Mouse (Mus musculus) forebrain, embryonic 10.5 days (tissue): ENCODE measurements around the gene Defb35. TPM values are rescaled to one million over a fixed set of nuclear protein-coding genes. Genes with fewer than 3 reads are reported as not detected.
"Not testable (repeated sequence)": the region's sequence is repeated elsewhere in the genome, so short reads cannot be mapped to it uniquely, and the experiment has no call there.

ENCODE experiments used
- DNase-seq: peaks from one replicate; pipeline ENCODE4 v3.0.0-alpha.2; 2017; ENCODE audit warnings: low spot score; ENCODE audit errors: extremely low spot score
- H3K27ac ChIP-seq: fragments of 300-500 bp; sonication (generic); 2 replicates; pipeline ENCODE4 v1.5.1; 2016; ENCODE audit warnings: mild to moderate bottlenecking
- H3K27me3 ChIP-seq: fragments of 300-500 bp; sonication (generic); 2 replicates; pipeline ENCODE4 v1.6.1; 2016; ENCODE audit warnings: mild to moderate bottlenecking; ENCODE audit not compliant: poor library complexity, severe bottlenecking
- H3K36me3 ChIP-seq: fragments of 300-500 bp; sonication (generic); replicated peaks from 2 replicates; pipeline ENCODE4 v1.6.1; 2016; ENCODE audit warnings: mild to moderate bottlenecking, moderate library complexity
- H3K4me1 ChIP-seq: fragments of 300-500 bp; sonication (generic); 2 replicates; pipeline ENCODE4 v1.6.1; 2016
- H3K4me3 ChIP-seq: fragments of 300-500 bp; sonication (generic); 2 replicates; pipeline ENCODE4 v1.5.1; 2016; ENCODE audit warnings: mild to moderate bottlenecking, moderate library complexity
- H3K9me3 ChIP-seq: fragments of 300-500 bp; sonication (generic); 2 replicates; pipeline ENCODE4 v1.6.1; 2016; ENCODE audit warnings: mild to moderate bottlenecking, moderate library complexity
- WGBS: fragments of 180-500 bp; shearing (Covaris S2); methylation state at CpG from one replicate; pipeline ENCODE4 v1.1.7; 2016; 5-methylcytosine and 5-hydroxymethylcytosine counted together
- polyA plus RNA-seq: library from polyadenylated mRNA; unstranded; fragments of >200 nt; fragmentation: Nextera tagmentation; extraction: Ambion mirVana; gene quantifications from 2 replicates; pipeline ENCODE4 v1.2.1, GENCODE M21; 2016

The Defb35 gene
- not detected in 2 replicates for polyA plus RNA-seq

- H3K4me1 ChIP-seq, DNase-seq, H3K4me3 ChIP-seq, H3K27ac ChIP-seq, H3K36me3 ChIP-seq, H3K9me3 ChIP-seq, H3K27me3 ChIP-seq: not testable (repeated sequence)
- WGBS = 94% methylated on average over 4 of the region's 4 CpGs
Measured at GRCm38 (mm10) chr8:21938052-21938451, at the start of gene Defb35. Gene Defb35, plus strand, starts transcription at chr8:21938352.

- not testable (repeated sequence) for H3K4me3 ChIP-seq, H3K36me3 ChIP-seq, H3K4me1 ChIP-seq, DNase-seq, H3K9me3 ChIP-seq, H3K27me3 ChIP-seq
- peak within 1 kb of the TSS; percentile 8; the same call in 1 of the 2 replicates for H3K27ac ChIP-seq
Measured at GRCm38 (mm10) chr8:21906290-21906689, 31.9 kb upstream of the Defb35 start, which contains the start of gene Defb11. Gene Defb11, minus strand, starts transcription at chr8:21906412.

GRCm38 (mm10) chr8:21911931-21912330 is 26.2 kb upstream of the Defb35 start:
- H3K36me3 ChIP-seq = no peaks in the 10 kb centered on the region
- H3K27me3 ChIP-seq = no peaks in the 10 kb centered on the region
- no peak for DNase-seq
- H3K9me3 ChIP-seq = no peaks in the 10 kb centered on the region
- H3K27ac ChIP-seq = no peak overlapping the region
- H3K4me3 ChIP-seq = no peak overlapping the region
- H3K4me1 ChIP-seq = peaks cover under 1% of the 10 kb centered on the region
- 7% methylated on average over 1 of the region's 1 CpGs for WGBS

- WGBS = 19% methylated on average over 2 of the region's 2 CpGs
- no peak for DNase-seq
- H3K4me3 ChIP-seq = no peak overlapping the region
- H3K9me3 ChIP-seq = no peaks in the 10 kb centered on the region
- H3K36me3 ChIP-seq = no peaks in the 10 kb centered on the region
- no peaks in the 10 kb centered on the region for H3K27me3 ChIP-seq
- no peaks in the 10 kb centered on the region for H3K4me1 ChIP-seq
- no peak overlapping the region for H3K27ac ChIP-seq
Measured at GRCm38 (mm10) chr8:21912554-21912953, 25.6 kb upstream of the Defb35 start.

- 80% methylated on average over 3 of the region's 3 CpGs for WGBS
- Histone ChIP-seq H3K36me3 (no peaks in the 10 kb centered on the region), H3K27ac (no peak overlapping the region), H3K9me3 (no peaks in the 10 kb centered on the region), H3K4me1 (no peaks in the 10 kb centered on the region), H3K27me3 (no peaks in the 10 kb centered on the region), H3K4me3 (no peak overlapping the region)
- DNase-seq = no peak
Measured at GRCm38 (mm10) chr8:21915625-21916024, 22.5 kb upstream of the Defb35 start.

GRCm38 (mm10) chr8:21930754-21931153 is 7.4 kb upstream of the Defb35 start:
- 85% methylated on average over 3 of the region's 3 CpGs for WGBS
- not testable (repeated sequence) for H3K4me1 ChIP-seq, H3K9me3 ChIP-seq, H3K4me3 ChIP-seq, H3K36me3 ChIP-seq, H3K27ac ChIP-seq, DNase-seq, H3K27me3 ChIP-seq

- H3K36me3 ChIP-seq = no peaks in the 10 kb centered on the region
- H3K27me3 ChIP-seq = no peaks in the 10 kb centered on the region
- no peaks in the 10 kb centered on the region for H3K4me1 ChIP-seq
- no peak within 1 kb of the TSS for H3K4me3 ChIP-seq
- whole genome bisulfite sequencing = 91% methylated on average over 6 of the region's 6 CpGs
- H3K27ac ChIP-seq = no peak within 1 kb of the TSS
- 0 out of 2 replicates have a peak, but pooled peaks cover 4% of the 10 kb centered on the region for H3K9me3 ChIP-seq
- no peak for DNase-seq
Measured at GRCm38 (mm10) chr8:21932610-21933009, 5.5 kb upstream of the Defb35 start, which contains the start of gene Defb15. Gene Defb15, minus strand, starts transcription at chr8:21932710.

- WGBS = 87% methylated on average over 6 of the region's 6 CpGs
- no peaks in the 10 kb centered on the region for H3K36me3 ChIP-seq
- DNase-seq = no peak
- H3K4me3 ChIP-seq = no peak within 1 kb of the TSS
- H3K9me3 ChIP-seq = no peaks in the 10 kb centered on the region; the same call in 1 of the 2 replicates
- H3K4me1 ChIP-seq = no peaks in the 10 kb centered on the region
- no peaks in the 10 kb centered on the region for H3K27me3 ChIP-seq
- H3K27ac ChIP-seq = no peak within 1 kb of the TSS
Measured at GRCm38 (mm10) chr8:21946462-21946861, 8.3 kb downstream of the Defb35 start, which contains the start of gene Defb13. Gene Defb13, plus strand, starts transcription at chr8:21946762.

GRCm38 (mm10) chr8:21947311-21948017 is 9.3 kb downstream of the Defb35 start:
- no peaks in the 10 kb centered on the region for H3K9me3 ChIP-seq
- no peak overlapping the region for H3K4me3 ChIP-seq
- H3K36me3 ChIP-seq = no peaks in the 10 kb centered on the region
- no peaks in the 10 kb centered on the region for H3K27me3 ChIP-seq
- no peak overlapping the region for H3K27ac ChIP-seq
- 76% methylated on average over 9 of the region's 9 CpGs for WGBS
- DNase-seq = no peak
- no peaks in the 10 kb centered on the region for H3K4me1 ChIP-seq

- H3K27ac ChIP-seq = no peak overlapping the region
- 10% methylated on average over 9 of the region's 9 CpGs for WGBS
- H3K36me3 ChIP-seq = no peaks in the 10 kb centered on the region
- H3K27me3 ChIP-seq = no peaks in the 10 kb centered on the region
- no peaks in the 10 kb centered on the region for H3K9me3 ChIP-seq
- H3K4me3 ChIP-seq = no peak overlapping the region
- DNase-seq = peak; percentile 52
- no peaks in the 10 kb centered on the region for H3K4me1 ChIP-seq
Measured at GRCm38 (mm10) chr8:21955321-21955720, 17.2 kb downstream of the Defb35 start.

GRCm38 (mm10) chr8:21956336-21956735 is 18.2 kb downstream of the Defb35 start:
- H3K36me3 ChIP-seq = no peaks in the 10 kb centered on the region
- H3K9me3 ChIP-seq = no peaks in the 10 kb centered on the region
- H3K27me3 ChIP-seq = no peaks in the 10 kb centered on the region
- no peak overlapping the region for H3K27ac ChIP-seq
- no peak for DNase-seq
- 87% methylated on average over 3 of the region's 3 CpGs for WGBS
- no peaks in the 10 kb centered on the region for H3K4me1 ChIP-seq
- no peak overlapping the region for H3K4me3 ChIP-seq

GRCm38 (mm10) chr8:21958414-21958813 is 20.3 kb downstream of the Defb35 start, which contains the start of gene Fam90a1a:
Gene Fam90a1a, plus strand, starts transcription at chr8:21958714.
- H3K4me3 ChIP-seq = no peak within 1 kb of the TSS
- no peak for DNase-seq
- H3K4me1 ChIP-seq = no peaks in the 10 kb centered on the region
- H3K27ac ChIP-seq = no peak within 1 kb of the TSS
- no peaks in the 10 kb centered on the region for H3K9me3 ChIP-seq
- H3K27me3 ChIP-seq = no peaks in the 10 kb centered on the region
- H3K36me3 ChIP-seq = no peaks in the 10 kb centered on the region
- WGBS = 92% methylated on average over 2 of the region's 2 CpGs

- WGBS = 81% methylated on average over 1 of the region's 1 CpGs
- H3K27me3 ChIP-seq = no peaks in the 10 kb centered on the region
- H3K36me3 ChIP-seq = no peaks in the 10 kb centered on the region
- H3K4me3 ChIP-seq = no peak overlapping the region
- no peak overlapping the region for H3K27ac ChIP-seq
- DNase-seq = no peak
- H3K4me1 ChIP-seq = no peaks in the 10 kb centered on the region
- H3K9me3 ChIP-seq = no peaks in the 10 kb centered on the region
Measured at GRCm38 (mm10) chr8:21966646-21967045, 28.5 kb downstream of the Defb35 start.
